Mouse (Mus musculus) liver, adult 2 months (tissue): ENCODE measurements around the gene Sost.

Experiments
- CTCF ChIP-seq: fragments of 200-500 bp; IDR thresholded peaks from 2 replicates; pipeline ENCODE4 v1.5.1; 2011; ENCODE audit warnings: low read depth, low read length, control low read depth
- POLR2A ChIP-seq: fragments of 200-500 bp; IDR thresholded peaks from 2 replicates; pipeline ENCODE4 v1.6.1; 2011; ENCODE audit warnings: low read length, control low read depth; ENCODE audit not compliant: insufficient read depth; ENCODE audit errors: extremely low read depth

DNA sequence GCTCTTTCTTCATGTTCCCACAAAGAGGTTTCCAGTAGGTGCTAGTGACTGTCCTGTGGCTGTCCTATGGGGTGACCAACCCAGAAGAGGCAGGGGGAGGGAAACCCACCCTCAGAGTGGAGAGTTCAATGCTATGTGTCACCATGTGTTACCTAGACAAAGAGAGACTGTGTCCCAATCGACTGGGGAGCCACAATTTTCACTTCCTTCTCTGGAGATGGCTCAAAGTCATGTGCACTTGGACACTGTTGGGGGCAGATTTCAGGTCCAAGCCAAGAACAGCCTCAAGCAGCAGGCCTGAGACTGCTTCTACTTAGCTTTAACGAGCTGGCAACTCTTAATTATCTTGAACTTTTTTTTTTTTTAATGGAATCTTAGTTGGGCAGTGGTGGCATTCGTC lies 5.3 kb upstream of the Sost start:
- TF ChIP-seq POLR2A (no peak), CTCF (no peak)
